Mouse (Mus musculus): ENCODE results near the gene Olfr993. TPM values are rescaled to one million over a fixed set of nuclear protein-coding genes. Genes with fewer than 3 reads are reported as not detected.

Olfr993 gene
- not detected for total RNA-seq (2021)
- long read RNA-seq, experiment 1: 0 reads
- long read RNA-seq, experiment 2: 0 reads

- no peak for DNase-seq
Observed at GRCm38 (mm10) chr2:85414777-85415176, at the start of gene Olfr993. Olfr993 (minus strand) TSS chr2:85414877.

DNA sequence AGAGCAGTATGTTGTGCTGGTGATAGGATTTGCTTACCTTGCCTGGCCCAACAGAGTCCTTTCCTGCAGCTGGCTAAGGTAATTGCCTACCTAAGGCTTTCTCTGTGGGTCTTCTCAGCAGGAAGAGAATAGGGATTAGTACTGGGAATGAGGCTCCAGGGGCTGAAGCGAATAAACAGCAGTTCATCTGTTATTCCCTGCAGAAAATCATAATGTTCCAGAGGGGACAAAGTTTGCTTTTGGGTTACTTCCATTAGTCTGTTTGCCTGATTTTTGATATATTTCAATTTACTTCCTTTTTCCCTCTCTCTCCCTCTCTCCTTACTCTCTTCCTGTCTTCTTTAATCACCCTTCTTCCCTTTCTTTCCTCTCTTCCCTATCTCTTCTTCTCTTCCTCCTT lies 28.9 kb upstream of the Olfr993 start, which contains the start of gene Olfr995:
TSS of gene Olfr995 (minus strand) at position 101 of the 400 bp plus-strand sequence.
- DNase-seq: no peak

- DNase-seq: no peak
Observed at GRCm38 (mm10) chr2:85442546-85442945, 27.9 kb upstream of the Olfr993 start.

- no peak for DNase-seq
Observed at GRCm38 (mm10) chr2:85436351-85436750, 21.7 kb upstream of the Olfr993 start, which contains the start of gene Olfr994. Olfr994 (minus strand) TSS chr2:85436451.

DNA sequence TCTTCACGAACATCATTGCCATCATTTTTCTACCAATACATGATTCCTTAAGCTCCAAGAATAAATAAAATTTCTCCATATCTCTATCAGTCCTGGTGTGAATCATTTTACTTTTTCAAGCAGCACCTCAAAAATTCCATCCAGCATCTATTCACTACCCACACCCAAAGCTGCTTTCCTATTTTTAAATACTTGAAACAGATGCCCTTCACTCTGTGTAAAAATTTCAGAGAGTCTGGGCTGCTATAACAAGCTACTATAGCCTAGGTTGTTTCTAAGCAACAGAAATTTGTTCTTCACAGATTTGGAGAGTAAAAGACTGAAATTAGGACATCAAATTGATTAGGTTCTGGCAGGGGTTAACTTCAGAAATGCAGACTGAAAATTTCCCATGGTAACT lies 11.2 kb upstream of the Olfr993 start:
- DNase-seq: no peak

DNA sequence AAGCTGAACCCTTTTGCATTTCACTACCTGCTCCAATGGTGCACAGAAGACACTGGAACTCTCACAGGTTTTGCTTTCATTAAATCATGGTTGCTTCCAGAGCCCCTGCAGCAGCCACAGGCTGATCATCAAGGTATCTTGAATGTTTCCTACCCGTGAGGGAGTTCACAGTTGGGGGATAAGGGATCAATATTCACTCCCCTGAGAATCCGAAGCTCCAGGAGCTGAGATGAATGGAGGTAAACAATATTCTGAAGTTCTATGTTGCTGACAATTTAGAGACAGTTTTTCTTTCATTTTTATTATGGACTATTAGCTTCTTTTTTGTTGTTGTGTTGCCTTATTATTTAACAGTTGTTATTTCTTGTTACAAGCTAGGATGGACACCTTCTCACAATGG lies 5.3 kb downstream of the Olfr993 start, which contains the start of gene Olfr992:
TSS of gene Olfr992 (minus strand) at position 101 of the 400 bp plus-strand sequence.
- no peak for DNase-seq

Other genes starting within 250 kb of the Olfr993 start
- gene Lrrc55, start 217.7 kb downstream of the Olfr993 start, total RNA-seq (2021): 1 to 10 TPM; 1.2 to 1.5 TPM
- gene Olfr987, start 75.6 kb downstream of the Olfr993 start, total RNA-seq (2021): not detected
- gene Olfr988, start 51.6 kb downstream of the Olfr993 start, total RNA-seq (2021): not detected
- not detected for gene Olfr992, start 5.4 kb downstream of the Olfr993 start, total RNA-seq (2021)
- not detected for gene Olfr994, start 21.6 kb upstream of the Olfr993 start, total RNA-seq (2021)
- gene Olfr995, start 28.8 kb upstream of the Olfr993 start, total RNA-seq (2021): not detected
- gene 4833423E24Rik, start 104.1 kb upstream of the Olfr993 start, total RNA-seq (2021): under 1 TPM in 1 of 2 experiments, not detected in 1; 0.21 TPM
- not detected for gene Olfr996, start 164.3 kb upstream of the Olfr993 start, total RNA-seq (2021)
- gene Olfr998, start 174.1 kb upstream of the Olfr993 start, total RNA-seq (2021): not detected
- not detected for gene Olfr1000, start 197.0 kb upstream of the Olfr993 start, total RNA-seq (2021)
- not detected for gene Olfr1002, start 235.8 kb upstream of the Olfr993 start, total RNA-seq (2021)
- gene Olfr154, start 249.6 kb upstream of the Olfr993 start, total RNA-seq (2021): not detected

Data from heart, adult 18-20 months (tissue).